Mouse (Mus musculus): Measurements from ENCODE around the gene Izumo1r.

- TF ChIP-seq EP300 (IDR thresholded peaks at IDR 0.05; ENCODE audit: low read depth) (no peak), CTCF (IDR thresholded peaks at IDR 0.05; ENCODE audit: low read depth) (no peak)
These were observed 8.4 kb downstream of the Izumo1r start for GRCm38 (mm10) chr9:14895237-14895835.
